Mouse (Mus musculus): ENCODE results near the gene Cd8b1. TPM values are rescaled to one million over a fixed set of nuclear protein-coding genes. Genes with fewer than 3 reads are reported as not detected.

The Cd8b1 gene
- 26.6 TPM for polyA plus RNA-seq (2017; shearing (Covaris generic))

DNA sequence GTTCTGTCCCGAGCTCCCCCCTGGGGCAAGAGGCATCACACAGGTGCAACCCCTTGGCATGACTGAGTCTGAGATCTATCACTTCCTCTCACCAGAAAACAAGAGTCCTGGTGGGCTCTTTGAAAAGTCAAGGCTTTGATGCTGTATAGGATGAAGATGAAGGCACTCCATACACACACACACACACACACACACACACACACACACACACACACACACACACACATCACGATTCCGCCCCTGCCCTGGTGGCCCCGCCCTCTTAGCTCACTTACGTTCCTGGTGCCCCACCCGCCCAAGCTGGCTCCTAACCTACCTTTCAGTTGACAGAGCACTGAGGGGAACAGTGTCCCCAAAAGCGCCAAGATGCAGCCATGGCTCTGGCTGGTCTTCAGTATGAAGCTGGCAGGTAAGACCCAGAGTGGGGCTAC is at the start of gene Cd8b1:
TSS of gene Cd8b1 (plus strand) at position 298 of the 431 bp plus-strand sequence.

DNA sequence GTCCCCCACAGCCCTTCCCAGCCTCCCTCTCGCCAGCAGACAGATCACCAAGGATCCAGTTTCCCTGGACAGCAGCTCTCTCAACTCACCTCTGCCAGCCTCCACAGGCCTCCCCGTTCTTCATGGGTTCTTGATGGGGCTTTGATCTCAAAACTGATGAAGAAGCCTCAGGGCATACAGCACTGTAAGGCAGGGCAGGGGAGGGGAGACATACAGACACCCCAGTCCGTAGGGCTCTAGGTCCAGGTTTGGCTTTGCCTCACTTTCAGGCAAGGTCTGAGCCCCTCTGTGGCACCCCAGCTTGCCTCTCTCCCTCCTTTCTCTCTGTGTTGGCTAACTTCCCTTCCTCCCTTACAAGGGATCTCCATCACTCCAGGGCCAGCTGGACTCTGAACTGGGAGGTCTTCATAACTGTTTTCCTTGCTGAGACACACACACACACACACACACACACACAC is 733 bp upstream of the Cd8b1 start, which contains the start of gene Smyd1:
TSS of gene Smyd1 (minus strand) at position 408 of the 458 bp plus-strand sequence.

DNA sequence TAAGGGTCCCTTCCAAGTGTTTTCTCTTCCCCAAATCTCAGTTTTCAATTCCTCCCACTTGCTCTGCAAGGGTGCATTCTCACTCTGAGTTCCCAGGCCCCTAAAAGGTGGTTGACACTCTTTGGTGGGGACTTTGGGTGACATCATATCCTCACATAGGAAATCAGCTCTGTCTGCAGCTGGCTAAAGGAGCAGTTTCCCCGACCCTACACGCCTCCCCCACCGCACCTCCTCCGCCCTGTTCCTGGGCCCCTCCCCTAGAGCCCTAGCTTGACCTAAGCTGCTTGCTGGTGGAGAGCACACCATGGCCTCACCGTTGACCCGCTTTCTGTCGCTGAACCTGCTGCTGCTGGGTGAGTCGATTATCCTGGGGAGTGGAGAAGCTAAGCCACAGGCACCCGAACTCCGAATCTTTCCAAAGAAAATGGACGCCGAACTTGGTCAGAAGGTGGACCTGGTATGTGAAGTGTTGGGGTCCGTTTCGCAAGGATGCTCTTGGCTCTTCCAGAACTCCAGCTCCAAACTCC is 50.7 kb downstream of the Cd8b1 start, which contains the start of gene Cd8a:
TSS of gene Cd8a (plus strand) at position 179 of the 527 bp plus-strand sequence.

Other genes starting within 250 kb of the Cd8b1 start
- gene Thnsl2, start 178.3 kb upstream of the Cd8b1 start, polyA plus RNA-seq (2017; shearing (Covaris generic)), result 3.8 TPM
- gene Fabp1, start 123.0 kb upstream of the Cd8b1 start, polyA plus RNA-seq (2017; shearing (Covaris generic)), result not detected
- 108 TPM for gene Krcc1, start 51.1 kb upstream of the Cd8b1 start, polyA plus RNA-seq (2017; shearing (Covaris generic))
- not detected for gene Smyd1, start 555 bp upstream of the Cd8b1 start, polyA plus RNA-seq (2017; shearing (Covaris generic))
- 3.1 TPM for gene Cd8a, start 50.6 kb downstream of the Cd8b1 start, polyA plus RNA-seq (2017; shearing (Covaris generic))
- gene Rmnd5a, start 117.8 kb downstream of the Cd8b1 start, polyA plus RNA-seq (2017; shearing (Covaris generic)), result 7.9 TPM
- 2.1 TPM for gene Rnf103, start 171.1 kb downstream of the Cd8b1 start, polyA plus RNA-seq (2017; shearing (Covaris generic))
- 88.4 TPM for gene Chmp3, start 221.0 kb downstream of the Cd8b1 start, polyA plus RNA-seq (2017; shearing (Covaris generic))